Mouse (Mus musculus) heart, postnatal 0 days (tissue): ENCODE results near the gene Srebf1. TPM values are rescaled to one million over a fixed set of nuclear protein-coding genes. Genes with fewer than 3 reads are reported as not detected.

Experiments used
- ATAC-seq: fragments of 200-750 bp; cut with Nextera tagmentation; 2 replicates; pipeline ENCODE4 v1.8.0; 2017; ENCODE audit warnings: low read depth, moderate number of reproducible peaks, moderate library complexity; ENCODE audit not compliant: insufficient read depth
- DNase-seq: peaks from one replicate; pipeline ENCODE4 v3.0.0-alpha.2; 2016; ENCODE audit warnings: low spot score
- H3K27ac ChIP-seq: fragments of 300-500 bp; sonication (generic); 2 replicates; pipeline ENCODE4 v1.5.1; 2014; ENCODE audit warnings: low read depth, mild to moderate bottlenecking
- H3K27me3 ChIP-seq: fragments of 300-500 bp; sonication (generic); 2 replicates; pipeline ENCODE4 v1.6.1; 2014; ENCODE audit warnings: low read length, mixed read lengths; ENCODE audit not compliant: control insufficient read depth, insufficient read depth
- H3K36me3 ChIP-seq: fragments of 300-500 bp; sonication (generic); replicated peaks from 2 replicates; pipeline ENCODE4 v1.6.1; 2014; ENCODE audit warnings: low read length, mixed read lengths; ENCODE audit not compliant: control insufficient read depth, insufficient read depth
- H3K4me1 ChIP-seq: fragments of 300-500 bp; sonication (generic); 2 replicates; pipeline ENCODE4 v1.6.1; 2014; ENCODE audit warnings: antibody characterized with exemption; ENCODE audit not compliant: control insufficient read depth, insufficient read depth
- H3K4me2 ChIP-seq: fragments of 300-500 bp; sonication (generic); 2 replicates; pipeline ENCODE4 v1.6.1; 2014; ENCODE audit warnings: low read depth, mild to moderate bottlenecking, low read length, moderate library complexity
- H3K4me3 ChIP-seq: fragments of 300-500 bp; sonication (generic); 2 replicates; pipeline ENCODE4 v1.5.1; 2014; ENCODE audit warnings: low read depth, low read length
- H3K9ac ChIP-seq: fragments of 300-500 bp; sonication (generic); replicated peaks from 2 replicates; pipeline ENCODE4 v1.6.1; 2014; ENCODE audit warnings: low read depth, low read length, mixed read lengths
- H3K9me3 ChIP-seq: fragments of 300-500 bp; sonication (generic); replicated peaks from 2 replicates; pipeline ENCODE4 v1.6.1; 2016; ENCODE audit warnings: low read length; ENCODE audit not compliant: control insufficient read depth
- CTCF ChIP-seq: IDR thresholded peaks from 2 replicates; pipeline ENCODE4 v1.5.1; 2016; ENCODE audit warnings: antibody characterized with exemption, control low read depth, low read depth
- EP300 ChIP-seq: IDR thresholded peaks from 2 replicates; pipeline ENCODE4 v1.6.1; 2016; ENCODE audit warnings: antibody characterized with exemption, low read depth
- WGBS: fragments of 180-500 bp; shearing (Covaris S2); extraction: QIAGEN DNeasy Blood & Tissue Kit; methylation state at CpG from one replicate; pipeline ENCODE4 v1.1.7; 2014; 5-methylcytosine and 5-hydroxymethylcytosine counted together
- polyA plus RNA-seq: library from polyadenylated mRNA; unstranded; fragments of >200 nt; fragmentation: Nextera tagmentation; extraction: Ambion mirVana; gene quantifications from 2 replicates; pipeline ENCODE4 v1.2.1, GENCODE M21; 2015
- total RNA-seq: library from RNA; depleted of rRNA; stranded (reverse); fragments of >200 nt; gene quantifications from 2 replicates; pipeline ENCODE4 v1.2.3, GENCODE M21; 2014; ENCODE audit warnings: low replicate concordance

Gene Srebf1
- total and polyA plus RNA-seq, 2 experiments from 2014 or later: 29.9 to 77.2 TPM

- H3K4me3 ChIP-seq: no peak overlapping the region
- peaks cover 83% of the 10 kb centered on the region for H3K36me3 ChIP-seq
- peak; percentile 76 for ATAC-seq
- H3K4me1 ChIP-seq: 0 out of 2 replicates have a peak, but pooled peaks cover 10% of the 10 kb centered on the region
- no peak for TF ChIP-seq EP300
- TF ChIP-seq CTCF: peak; percentile 99
- H3K27ac ChIP-seq: peak overlapping the region; percentile 40; the same call in 1 of the 2 replicates
- no peaks in the 10 kb centered on the region for H3K27me3 ChIP-seq
- peak; percentile 77 for DNase-seq
- no peak overlapping the region for H3K4me2 ChIP-seq
- H3K9me3 ChIP-seq: 0 out of 2 replicates have a peak, but pooled peaks cover 5% of the 10 kb centered on the region
- WGBS: 12% methylated on average over 18 of the region's 18 CpGs
- H3K9ac ChIP-seq: no peak overlapping the region
These were observed 22.6 kb downstream of the Srebf1 start for GRCm38 (mm10) chr11:60199702-60200184.

- Histone ChIP-seq H3K4me3 (no peak overlapping the region), H3K9ac (no peak overlapping the region), H3K36me3 (peaks cover 83% of the 10 kb centered on the region), H3K9me3 (0 out of 2 replicates have a peak, but pooled peaks cover 5% of the 10 kb centered on the region), H3K4me2 (no peak overlapping the region), H3K4me1 (0 out of 2 replicates have a peak, but pooled peaks cover 10% of the 10 kb centered on the region), H3K27me3 (no peaks in the 10 kb centered on the region), H3K27ac (no peak overlapping the region)
- ATAC-seq (no peak), DNase-seq (no peak)
- TF ChIP-seq EP300: no peak
- TF ChIP-seq CTCF: no peak
- 83% methylated on average over 12 of the region's 12 CpGs for WGBS
These were observed 23.7 kb downstream of the Srebf1 start for GRCm38 (mm10) chr11:60198651-60199050.

- Histone ChIP-seq H3K27me3 (no peaks in the 10 kb centered on the region), H3K4me1 (0 out of 2 replicates have a peak, but pooled peaks cover 10% of the 10 kb centered on the region), H3K36me3 (peaks cover 77% of the 10 kb centered on the region), H3K4me3 (no peak overlapping the region), H3K27ac (no peak overlapping the region), H3K4me2 (no peak overlapping the region), H3K9ac (no peak overlapping the region), H3K9me3 (0 out of 2 replicates have a peak, but pooled peaks cover 5% of the 10 kb centered on the region)
- TF ChIP-seq EP300 (no peak), CTCF (no peak)
- ATAC-seq (no peak), DNase-seq (no peak)
- 70% methylated on average over 24 of the region's 24 CpGs for WGBS
These were observed 24.3 kb downstream of the Srebf1 start for GRCm38 (mm10) chr11:60197998-60198619.

GRCm38 (mm10) chr11:60196344-60196743, 26.0 kb downstream of the Srebf1 start:
- no peak overlapping the region for H3K27ac ChIP-seq
- H3K4me3 ChIP-seq: no peak overlapping the region
- no peaks in the 10 kb centered on the region for H3K27me3 ChIP-seq
- H3K36me3 ChIP-seq: peaks cover 69% of the 10 kb centered on the region
- 0 out of 2 replicates have a peak, but pooled peaks cover 10% of the 10 kb centered on the region for H3K4me1 ChIP-seq
- H3K9ac ChIP-seq: peak overlapping the region; percentile 13; the same call in 1 of the 2 replicates
- H3K4me2 ChIP-seq: no peak overlapping the region
- no peak for TF ChIP-seq EP300
- TF ChIP-seq CTCF: no peak
- DNase-seq: no peak
- ATAC-seq: no peak
- H3K9me3 ChIP-seq: 0 out of 2 replicates have a peak, but pooled peaks cover 5% of the 10 kb centered on the region
- 69% methylated on average over 5 of the region's 5 CpGs for WGBS

- no peak for ATAC-seq
- no peak overlapping the region for H3K4me3 ChIP-seq
- 0 out of 2 replicates have a peak, but pooled peaks cover 5% of the 10 kb centered on the region for H3K9me3 ChIP-seq
- no peaks in the 10 kb centered on the region for H3K27me3 ChIP-seq
- H3K4me1 ChIP-seq: 0 out of 2 replicates have a peak, but pooled peaks cover 10% of the 10 kb centered on the region
- TF ChIP-seq CTCF: peak; percentile 27
- no peak for TF ChIP-seq EP300
- no peak overlapping the region for H3K9ac ChIP-seq
- H3K36me3 ChIP-seq: peaks cover 69% of the 10 kb centered on the region
- no peak overlapping the region for H3K27ac ChIP-seq
- H3K4me2 ChIP-seq: no peak overlapping the region
- no peak for DNase-seq
These were observed 27.3 kb downstream of the Srebf1 start for GRCm38 (mm10) chr11:60195108-60195507.
